Mouse (Mus musculus) liver, embryonic 16.5 days (tissue): ENCODE data around the gene Wnt3. TPM values are rescaled to one million over a fixed set of nuclear protein-coding genes. Genes with fewer than 3 reads are reported as not detected.

Experiments
- ATAC-seq: fragments of 200-750 bp; cut with Nextera tagmentation; 2 replicates; pipeline ENCODE4 v1.8.0; 2017; ENCODE audit warnings: low read depth, mild to moderate bottlenecking, moderate number of reproducible peaks, moderate library complexity
- H3K27ac ChIP-seq: fragments of 300-500 bp; sonication (generic); 2 replicates; pipeline ENCODE4 v1.5.1; 2014; ENCODE audit warnings: mild to moderate bottlenecking, low read length
- H3K27me3 ChIP-seq: fragments of 300-500 bp; sonication (generic); 2 replicates; pipeline ENCODE4 v1.6.1; 2014; ENCODE audit warnings: low read depth, low read length, mixed read lengths; ENCODE audit not compliant: control insufficient read depth, insufficient read depth
- H3K36me3 ChIP-seq: fragments of 300-500 bp; sonication (generic); 2 replicates; pipeline ENCODE4 v1.6.1; 2014; ENCODE audit warnings: mild to moderate bottlenecking; ENCODE audit not compliant: control insufficient read depth, insufficient read depth
- H3K4me1 ChIP-seq: fragments of 300-500 bp; sonication (generic); 2 replicates; pipeline ENCODE4 v1.6.1; 2014; ENCODE audit warnings: low read depth, low read length, mixed read lengths; ENCODE audit not compliant: control insufficient read depth
- H3K4me2 ChIP-seq: fragments of 300-500 bp; sonication (generic); 2 replicates; pipeline ENCODE4 v1.6.1; 2014; ENCODE audit warnings: low read depth, low read length, mixed read lengths
- H3K4me3 ChIP-seq: fragments of 300-500 bp; sonication (generic); 2 replicates; pipeline ENCODE4 v1.5.1; 2014; ENCODE audit warnings: low read depth, mild to moderate bottlenecking, low read length
- H3K9ac ChIP-seq: fragments of 300-500 bp; sonication (generic); 2 replicates; pipeline ENCODE4 v1.6.1; 2014; ENCODE audit warnings: low read depth, low read length
- H3K9me3 ChIP-seq: fragments of 300-500 bp; sonication (generic); replicated peaks from 2 replicates; pipeline ENCODE4 v1.6.1; 2016; ENCODE audit warnings: low read length; ENCODE audit not compliant: control insufficient read depth
- WGBS: fragments of 180-500 bp; shearing (Covaris S2); extraction: QIAGEN DNeasy Blood & Tissue Kit; methylation state at CpG from one replicate; pipeline ENCODE4 v1.1.7; 2014; ENCODE audit not compliant: insufficient replicate concordance; 5-methylcytosine and 5-hydroxymethylcytosine counted together
- polyA plus RNA-seq: library from polyadenylated mRNA; unstranded; fragments of >200 nt; fragmentation: Nextera tagmentation; extraction: Ambion mirVana; gene quantifications from 2 replicates; pipeline ENCODE4 v1.2.1, GENCODE M21; 2015

The Wnt3 gene
- polyA plus RNA-seq: not detected in 2 replicates

GRCm38 (mm10) chr11:103773387-103774227, at the start of gene Wnt3:
TSS of gene Wnt3 (plus strand) at chr11:103774150.
- Histone ChIP-seq H3K36me3 (no peaks in the 10 kb centered on the region), H3K4me1 (no peaks in the 10 kb centered on the region; the same call in 1 of the 2 replicates), H3K9ac (no peak within 1 kb of the TSS), H3K27me3 (peaks cover 73% of the 10 kb centered on the region), H3K4me3 (peak within 1 kb of the TSS; percentile 5; the same call in 1 of the 2 replicates), H3K27ac (no peak within 1 kb of the TSS), H3K4me2 (0 out of 2 replicates have a peak within 1 kb of the TSS, but pooled peaks have one; percentile 20), H3K9me3 (no peaks in the 10 kb centered on the region)
- no peak for ATAC-seq
- WGBS: under 1% methylated on average over 60 of the region's 60 CpGs

GRCm38 (mm10) chr11:103724331-103724771, 49.6 kb upstream of the Wnt3 start:
- H3K27ac ChIP-seq: no peak overlapping the region
- 49% methylated on average over 11 of the region's 11 CpGs for WGBS
- H3K36me3 ChIP-seq: no peaks in the 10 kb centered on the region
- H3K27me3 ChIP-seq: no peaks in the 10 kb centered on the region
- no peaks in the 10 kb centered on the region for H3K4me1 ChIP-seq
- H3K9ac ChIP-seq: no peak overlapping the region
- H3K4me2 ChIP-seq: no peak overlapping the region
- no peaks in the 10 kb centered on the region for H3K9me3 ChIP-seq
- ATAC-seq: no peak
- no peak overlapping the region for H3K4me3 ChIP-seq

- ATAC-seq: no peak
- no peaks in the 10 kb centered on the region for H3K9me3 ChIP-seq
- H3K4me3 ChIP-seq: no peak overlapping the region
- H3K9ac ChIP-seq: no peak overlapping the region
- no peaks in the 10 kb centered on the region for H3K4me1 ChIP-seq
- WGBS: 53% methylated on average over 9 of the region's 9 CpGs
- no peaks in the 10 kb centered on the region for H3K27me3 ChIP-seq
- no peak overlapping the region for H3K4me2 ChIP-seq
- H3K27ac ChIP-seq: no peak overlapping the region
- no peaks in the 10 kb centered on the region for H3K36me3 ChIP-seq
Observed at GRCm38 (mm10) chr11:103729282-103729985, 44.5 kb upstream of the Wnt3 start.

- H3K4me3 ChIP-seq: no peak overlapping the region
- no peak overlapping the region for H3K9ac ChIP-seq
- 64% methylated on average over 9 of the region's 9 CpGs for WGBS
- H3K36me3 ChIP-seq: no peaks in the 10 kb centered on the region
- no peak overlapping the region for H3K27ac ChIP-seq
- H3K27me3 ChIP-seq: no peaks in the 10 kb centered on the region
- no peaks in the 10 kb centered on the region for H3K9me3 ChIP-seq
- no peaks in the 10 kb centered on the region for H3K4me1 ChIP-seq
- no peak overlapping the region for H3K4me2 ChIP-seq
- ATAC-seq: no peak
Observed at GRCm38 (mm10) chr11:103731594-103731993, 42.4 kb upstream of the Wnt3 start.

- no peak overlapping the region for H3K27ac ChIP-seq
- no peaks in the 10 kb centered on the region for H3K27me3 ChIP-seq
- no peak overlapping the region for H3K4me3 ChIP-seq
- H3K36me3 ChIP-seq: no peaks in the 10 kb centered on the region
- 65% methylated on average over 7 of the region's 7 CpGs for WGBS
- no peak overlapping the region for H3K9ac ChIP-seq
- H3K4me2 ChIP-seq: no peak overlapping the region
- ATAC-seq: no peak
- H3K4me1 ChIP-seq: no peaks in the 10 kb centered on the region
- no peaks in the 10 kb centered on the region for H3K9me3 ChIP-seq
Observed at GRCm38 (mm10) chr11:103732306-103732705, 41.6 kb upstream of the Wnt3 start.

- Histone ChIP-seq H3K27me3 (no peaks in the 10 kb centered on the region), H3K4me3 (no peak overlapping the region), H3K9me3 (no peaks in the 10 kb centered on the region), H3K4me1 (no peaks in the 10 kb centered on the region), H3K4me2 (no peak overlapping the region), H3K36me3 (no peaks in the 10 kb centered on the region), H3K9ac (no peak overlapping the region), H3K27ac (no peak overlapping the region)
- 63% methylated on average over 4 of the region's 4 CpGs for WGBS
- ATAC-seq: no peak
Observed at GRCm38 (mm10) chr11:103733069-103733468, 40.9 kb upstream of the Wnt3 start.

- H3K9me3 ChIP-seq: no peaks in the 10 kb centered on the region
- no peaks in the 10 kb centered on the region for H3K4me1 ChIP-seq
- no peak overlapping the region for H3K9ac ChIP-seq
- H3K27me3 ChIP-seq: no peaks in the 10 kb centered on the region
- H3K36me3 ChIP-seq: no peaks in the 10 kb centered on the region
- no peak for ATAC-seq
- H3K4me3 ChIP-seq: no peak overlapping the region
- no peak overlapping the region for H3K4me2 ChIP-seq
- WGBS: 67% methylated on average over 2 of the region's 2 CpGs
- H3K27ac ChIP-seq: no peak overlapping the region
Observed at GRCm38 (mm10) chr11:103733961-103734360, 40.0 kb upstream of the Wnt3 start.

GRCm38 (mm10) chr11:103734411-103735045, 39.4 kb upstream of the Wnt3 start:
- H3K9me3 ChIP-seq: no peaks in the 10 kb centered on the region
- no peaks in the 10 kb centered on the region for H3K4me1 ChIP-seq
- H3K4me2 ChIP-seq: 0 out of 2 replicates have a peak overlapping the region, but pooled peaks have one; percentile 41
- WGBS: 52% methylated on average over 5 of the region's 5 CpGs
- ATAC-seq: no peak
- H3K36me3 ChIP-seq: no peaks in the 10 kb centered on the region
- no peak overlapping the region for H3K4me3 ChIP-seq
- no peak overlapping the region for H3K9ac ChIP-seq
- H3K27ac ChIP-seq: no peak overlapping the region
- no peaks in the 10 kb centered on the region for H3K27me3 ChIP-seq
